22 mouse cellular contexts compared by ENCODE assay signal in the genomic region with DNA sequence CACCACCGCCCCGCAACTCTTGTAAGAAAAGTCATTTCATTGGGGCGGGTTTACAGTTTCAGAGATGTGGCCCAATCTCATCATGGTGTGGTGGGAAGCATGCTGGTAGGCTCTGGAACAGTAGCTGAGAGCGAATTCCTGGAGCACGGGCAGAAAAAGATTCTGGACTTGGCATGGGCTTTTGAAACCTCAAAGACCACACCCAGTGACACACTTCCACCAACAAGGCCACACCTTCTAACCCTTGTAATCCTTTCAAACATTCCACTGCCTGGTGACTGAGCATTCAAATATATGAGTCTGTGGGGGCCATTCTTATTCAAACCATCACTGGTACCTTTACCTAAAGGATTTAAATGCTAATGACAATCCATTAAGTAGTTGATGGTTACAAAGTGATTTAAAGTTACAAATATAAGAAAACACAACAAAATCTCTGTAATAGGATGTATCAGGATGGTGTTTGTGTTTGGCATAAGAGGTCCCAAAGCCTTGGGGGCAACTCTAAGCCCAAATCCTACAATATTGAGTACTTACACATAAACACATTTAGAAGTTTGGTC. TPM values are rescaled to one million over a fixed set of nuclear protein-coding genes. Genes with fewer than 3 reads are reported as not detected.
DNase-seq lines count a peak whose midpoint lies in the region; ATAC-seq and TF ChIP-seq lines count a peak whose summit lies in the region.
"Had no signal": no experiment of that assay in that cellular context is flagged by ENCODE, and none has a peak within 500 bp of the region (broad histone marks: within the 10 kb centered on the region; RNA-seq: fewer than 3 reads in every experiment).

No protein-coding gene starts in this region.

- H3K4me3 ChIP-seq in gastrocnemius, adult 2 months = no peak overlapping the region
- H3K4me3 ChIP-seq in E14TG2a.4 (replicated peaks; ENCODE audit: low read length) = 0 out of 2 replicates have a peak overlapping the region, but pooled peaks have one; percentile 11

- H3K4me1 ChIP-seq in E14TG2a.4 (replicated peaks; ENCODE audit: low read depth, low read length) = peaks cover 80% of the 10 kb centered on the region
- H3K4me1 ChIP-seq: forebrain, embryonic 15.5 days had no signal

- TF ChIP-seq CTCF in gastrocnemius, adult 2 months (IDR thresholded peaks at IDR 0.05) = no peak
- TF ChIP-seq CTCF in E14TG2a.4 (conservative IDR thresholded peaks at IDR 0.05; ENCODE audit: low read length) = no peak

- H3K27me3 ChIP-seq in E14TG2a.4 (ENCODE audit: insufficient read depth, low read length) = no peaks in the 10 kb centered on the region
- H3K27me3 ChIP-seq: embryonic facial prominence, embryonic 12.5 days; heart, embryonic 12.5 days had no signal

- no peak for ATAC-seq in monocyte, adult 5-6 weeks (replicated peaks; ENCODE audit: insufficient number of reproducible peaks, low FRiP score, low TSS enrichment, poor library complexity, severe bottlenecking)
- ATAC-seq: intestine, postnatal 0 days had no signal

- intact Hi-C loops in gastrocnemius, adult 2 months (cut with DNase I) = no loop called here
- intact Hi-C loops in heart, postnatal 14 days (cut with DNase I) = loop anchor here (5.0 kb wide), 1 partner anchor 40 kb away; a partner anchor contains a TSS

- H3K27ac ChIP-seq in gastrocnemius, adult 2 months = no peak overlapping the region

- DNase-seq in gastrocnemius, adult 2 months = peak; percentile 6
- no peak for DNase-seq in gastrocnemius, adult 8-10 months (ENCODE audit: low spot score in 2 of 2)
- peak; percentile 63 for DNase-seq in 3134 (ENCODE audit: extremely low read depth, insufficient read length, low spot score)
- peak; percentile 95 for DNase-seq in R1 (ENCODE audit: low read depth, low spot score)
- DNase-seq in heart, postnatal 14 days = no peak
- no peak for DNase-seq in ovary, postnatal 14 days (ENCODE audit: low spot score)
- DNase-seq: adrenal gland, adult 2 months; adrenal gland, postnatal 25 days; B cell, adult 2 months; cerebellum, adult 2 months; cerebellum, postnatal 14 days; gastrocnemius, postnatal 14 days; heart, adult 2 months; heart, postnatal 36 days had no signal

- no peaks in the 10 kb centered on the region for H3K9me3 ChIP-seq in E14TG2a.4 (ENCODE audit: low read length)
- H3K9me3 ChIP-seq: embryonic facial prominence, embryonic 12.5 days; forebrain, embryonic 15.5 days; G1E; heart, embryonic 12.5 days had no signal

- H3K36me3 ChIP-seq in E14TG2a.4 (ENCODE audit: insufficient read depth, low read length) = peaks cover 26% of the 10 kb centered on the region
- H3K36me3 ChIP-seq: embryonic facial prominence, embryonic 12.5 days; forebrain, embryonic 15.5 days; G1E; heart, embryonic 12.5 days had no signal

RNA-seq across cellular contexts. Expression of a gene that starts 30.6 kb away (rescaled TPM):
- total RNA-seq in gastrocnemius, adult 2 months (2021) = 10 to 100 TPM; 37.7 to 60.5 TPM
- total RNA-seq in gastrocnemius, adult 8-10 months (2022) = 10 to 100 TPM; 35.8 to 50.4 (median 44.8) TPM
- 10 to 100 TPM; 23.7 to 26.0 TPM for total RNA-seq in heart, postnatal 14 days (2021)
- 0.53 to 0.78 TPM (median 0.57 TPM) in 3 replicates for total RNA-seq in monocyte, adult 5-6 weeks (2017)

RNA-seq across cellular contexts. Expression of a gene that starts 41.5 kb away (rescaled TPM):
- 10 to 100 TPM; 15.7 to 16.4 TPM for total RNA-seq in gastrocnemius, adult 2 months (2021)
- 10 to 100 TPM; 14.3 to 17.5 (median 15.7) TPM for total RNA-seq in gastrocnemius, adult 8-10 months (2022)
- 10 to 100 TPM; 11.1 to 11.4 TPM for total RNA-seq in heart, postnatal 14 days (2021)
- total RNA-seq in monocyte, adult 5-6 weeks (2017) = 0.58 to 1.9 TPM in 2 of 3 replicates, not detected in the other

RNA-seq across cellular contexts. Expression of a gene that starts 41.5 kb away (rescaled TPM):
- total RNA-seq in gastrocnemius, adult 2 months (2021) = not detected
- total RNA-seq in gastrocnemius, adult 8-10 months (2022) = not detected
- total RNA-seq in heart, postnatal 14 days (2021) = not detected
- total RNA-seq in monocyte, adult 5-6 weeks (2017) = not detected in 3 replicates
- total RNA-seq: common myeloid progenitor, adult 5-6 weeks; heart, postnatal 36 days had no signal

Comparison
In these comparisons a context has a peak if more than half of its experiments do, and no peak if none do; other contexts are left out.
1. DNase-seq: peak in gastrocnemius, adult 2 months (single experiment), 3134 (single experiment) and R1 (single experiment); none in gastrocnemius, adult 8-10 months (0 of 2), heart, postnatal 14 days (0 of 2) and ovary, postnatal 14 days (single experiment).
2. RNA of a gene that starts 30.6 kb away (total RNA-seq): 37.7 to 60.5 TPM in gastrocnemius, adult 2 months, 35.8 to 50.4 TPM in gastrocnemius, adult 8-10 months and 23.7 to 26.0 TPM in heart, postnatal 14 days; 0.53 to 0.78 TPM in monocyte, adult 5-6 weeks; every median in the first group is over 10 times any median in the second.